Comparison of ENCODE assay signal across 8 mouse cellular contexts in the genomic region with DNA sequence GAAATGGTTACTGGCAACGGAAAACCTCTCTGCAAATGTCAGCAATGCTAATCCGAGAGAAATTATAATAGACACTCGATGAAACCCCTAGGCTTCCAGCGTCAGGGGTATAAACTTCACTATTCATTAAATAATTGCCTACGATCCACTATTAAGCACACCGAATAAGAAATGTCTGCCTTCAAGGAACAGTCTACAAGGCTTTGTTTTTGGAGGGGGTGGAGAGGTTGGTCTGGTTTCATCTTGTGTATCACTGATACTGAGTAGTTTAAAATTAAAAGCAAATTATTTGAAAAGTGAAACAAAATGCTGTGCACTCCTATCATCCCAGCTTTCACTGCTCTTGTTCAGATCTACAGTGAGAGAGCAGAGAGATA. TPM values are rescaled to one million over a fixed set of nuclear protein-coding genes. Genes with fewer than 3 reads are reported as not detected.
A peak's percentile ranks its signal among the peaks of the same experiment; 100 is the strongest.
DNase-seq lines count a peak whose midpoint lies in the region; ATAC-seq and TF ChIP-seq lines count a peak whose summit lies in the region.

No protein-coding gene starts in this region.

- WGBS in cerebellum, adult 2 months = under 1% methylated on average over 6 of the region's 6 CpGs
- 2% methylated on average over 6 of the region's 6 CpGs for WGBS in forebrain, embryonic 16.5 days
- WGBS in liver, embryonic 16.5 days (ENCODE audit: insufficient replicate concordance) = 2% methylated on average over 6 of the region's 6 CpGs

- peak overlapping the region; percentile 42 for H3K9ac ChIP-seq in forebrain, embryonic 16.5 days (replicated peaks; ENCODE audit: low read depth, low read length)
- peak overlapping the region; percentile 91 for H3K9ac ChIP-seq in liver, embryonic 16.5 days (ENCODE audit: low read depth, low read length)

- no peak for DNase-seq in cerebellum, adult 2 months
- DNase-seq in cerebellum, adult 11-12 months = no peak
- no peak for DNase-seq in Muller cell, postnatal 12 days (ENCODE audit: inconsistent ontology term)
- no peak for DNase-seq in kidney, postnatal 14 days
- no peak for DNase-seq in urinary bladder, adult 18-20 months (ENCODE audit: low spot score in 2 of 2)

- no peak for TF ChIP-seq CTCF in cerebellum, adult 2 months (IDR thresholded peaks at IDR 0.05; ENCODE audit: borderline replicate concordance, insufficient read depth, low read depth, low read length)

- peak overlapping the region; percentile 45 for H3K4me2 ChIP-seq in forebrain, embryonic 16.5 days (ENCODE audit: low read length)
- peak overlapping the region; percentile 68 for H3K4me2 ChIP-seq in liver, embryonic 16.5 days (ENCODE audit: low read depth, low read length)

- H3K27ac ChIP-seq in cerebellum, adult 2 months (ENCODE audit: insufficient read depth, low read length) = no peak overlapping the region
- peak overlapping the region; percentile 39 for H3K27ac ChIP-seq in forebrain, embryonic 16.5 days (ENCODE audit: low read length)
- 0 out of 2 replicates have a peak overlapping the region, but pooled peaks have one; percentile 28 for H3K27ac ChIP-seq in liver, embryonic 16.5 days (ENCODE audit: low read length)

- no peak for TF ChIP-seq POLR2A in cerebellum, adult 2 months (IDR thresholded peaks at IDR 0.05; ENCODE audit: borderline replicate concordance, insufficient read depth, low read length)

- no peaks in the 10 kb centered on the region for H3K9me3 ChIP-seq in forebrain, embryonic 16.5 days (ENCODE audit: control insufficient read depth, low read length)
- H3K9me3 ChIP-seq in liver, embryonic 16.5 days (replicated peaks; ENCODE audit: control insufficient read depth, low read length) = no peaks in the 10 kb centered on the region

- H3K4me3 ChIP-seq in cerebellum, adult 2 months (replicated peaks; ENCODE audit: insufficient read depth, low read depth, low read length) = peak overlapping the region; percentile 97
- peak overlapping the region; percentile 87 for H3K4me3 ChIP-seq in forebrain, embryonic 16.5 days (replicated peaks; ENCODE audit: low read length)
- H3K4me3 ChIP-seq in liver, embryonic 16.5 days (ENCODE audit: low read depth, low read length) = peak overlapping the region; percentile 92

- no peaks in the 10 kb centered on the region for H3K27me3 ChIP-seq in cerebellum, adult 2 months (ENCODE audit: control insufficient read depth, insufficient read depth, low read length)
- no peaks in the 10 kb centered on the region for H3K27me3 ChIP-seq in forebrain, embryonic 16.5 days (replicated peaks; ENCODE audit: control insufficient read depth, insufficient read depth, low read length)
- H3K27me3 ChIP-seq in liver, embryonic 16.5 days (ENCODE audit: control insufficient read depth, insufficient read depth, low read depth, low read length) = no peaks in the 10 kb centered on the region

- H3K4me1 ChIP-seq in cerebellum, adult 2 months (ENCODE audit: control insufficient read depth, insufficient read depth, low read length) = no peaks in the 10 kb centered on the region
- H3K4me1 ChIP-seq in forebrain, embryonic 16.5 days (replicated peaks; ENCODE audit: control insufficient read depth, insufficient read depth, low read length) = peaks cover 18% of the 10 kb centered on the region
- H3K4me1 ChIP-seq in liver, embryonic 16.5 days (ENCODE audit: control insufficient read depth, low read depth, low read length) = peaks cover 30% of the 10 kb centered on the region

- ATAC-seq in CD4-positive, CD25-positive, alpha-beta regulatory T cell, adult 4 months = peak; percentile 37
- peak; percentile 62 for ATAC-seq in forebrain, embryonic 16.5 days
- no peak for ATAC-seq in liver, embryonic 16.5 days (ENCODE audit: low read depth)

- no peaks in the 10 kb centered on the region for H3K36me3 ChIP-seq in forebrain, embryonic 16.5 days (ENCODE audit: control insufficient read depth, insufficient read depth)
- H3K36me3 ChIP-seq in liver, embryonic 16.5 days (ENCODE audit: control insufficient read depth, insufficient read depth) = no peaks in the 10 kb centered on the region

RNA-seq across cellular contexts. Expression of gene 4921524J17Rik, which starts 0.4 kb away (rescaled TPM):
- 13.8 and 15.5 TPM in 2 replicates for polyA plus RNA-seq in cerebellum, adult 2 months (2012; rRNA removed)
- polyA plus RNA-seq in CD4-positive, CD25-positive, alpha-beta regulatory T cell, adult 4 months (2017; shearing (Covaris generic)) = 10 to 100 TPM; 68.1 to 74.0 TPM
- 71.5 and 83.9 TPM in 2 replicates for polyA plus RNA-seq in forebrain, embryonic 16.5 days (2015; fragmentation: Nextera tagmentation; extraction: Ambion mirVana)
- 14.5 and 17.0 TPM in 2 replicates for polyA plus RNA-seq in liver, embryonic 16.5 days (2015; fragmentation: Nextera tagmentation; extraction: Ambion mirVana)

RNA-seq across cellular contexts. Expression of gene Mylk3, which starts 46.9 kb away (rescaled TPM):
- 0.03 and 0.08 TPM in 2 replicates for polyA plus RNA-seq in cerebellum, adult 2 months (2012; rRNA removed)
- not detected for polyA plus RNA-seq in CD4-positive, CD25-positive, alpha-beta regulatory T cell, adult 4 months (2017; shearing (Covaris generic))
- 0.12 and 0.15 TPM in 2 replicates for polyA plus RNA-seq in forebrain, embryonic 16.5 days (2015; fragmentation: Nextera tagmentation; extraction: Ambion mirVana)
- polyA plus RNA-seq in liver, embryonic 16.5 days (2015; fragmentation: Nextera tagmentation; extraction: Ambion mirVana) = 66.3 and 66.8 TPM in 2 replicates

RNA-seq across cellular contexts. Expression of gene Gpt2, which starts 59.4 kb away (rescaled TPM):
- polyA plus RNA-seq in cerebellum, adult 2 months (2012; rRNA removed) = 40.5 and 41.0 TPM in 2 replicates
- polyA plus RNA-seq in CD4-positive, CD25-positive, alpha-beta regulatory T cell, adult 4 months (2017; shearing (Covaris generic)) = under 1 TPM; 0.12 to 0.54 TPM
- 39.1 and 44.7 TPM in 2 replicates for polyA plus RNA-seq in forebrain, embryonic 16.5 days (2015; fragmentation: Nextera tagmentation; extraction: Ambion mirVana)
- 23.8 and 27.1 TPM in 2 replicates for polyA plus RNA-seq in liver, embryonic 16.5 days (2015; fragmentation: Nextera tagmentation; extraction: Ambion mirVana)

Comparison
In these comparisons a context has a peak if more than half of its experiments do, and no peak if none do; other contexts are left out.
1. RNA of gene Mylk3, which starts 46.9 kb away (polyA plus RNA-seq): 66.3 to 66.8 TPM in liver, embryonic 16.5 days; 0.12 to 0.15 TPM in forebrain, embryonic 16.5 days, not detected in CD4-positive, CD25-positive, alpha-beta regulatory T cell, adult 4 months and 0.03 to 0.08 TPM in cerebellum, adult 2 months; every median in the first group is over 10 times any median in the second.
2. RNA of gene Gpt2, which starts 59.4 kb away (polyA plus RNA-seq): 40.5 to 41.0 TPM in cerebellum, adult 2 months, 39.1 to 44.7 TPM in forebrain, embryonic 16.5 days and 23.8 to 27.1 TPM in liver, embryonic 16.5 days; 0.12 to 0.54 TPM in CD4-positive, CD25-positive, alpha-beta regulatory T cell, adult 4 months; every median in the first group is over 10 times any median in the second.
3. Peak in every context shown above with its lines, with median percentiles within 50 percentile points of each other: H3K4me3 ChIP-seq.